Mouse (Mus musculus) cerebellum, postnatal 4 days (tissue): ENCODE measurements around the gene Galnt12.
"Not testable (repeated sequence)": the region's sequence is repeated elsewhere in the genome, so short reads cannot be mapped to it uniquely, and the experiment has no call there.

Experiments
- DNase-seq, 2 experiments: peaks; one replicate each; pipeline ENCODE4 v3.0.0; 2022; ENCODE audit warnings: low spot score in 2 of 2, mixed read lengths in 1 of 2

Gene Galnt12

DNA sequence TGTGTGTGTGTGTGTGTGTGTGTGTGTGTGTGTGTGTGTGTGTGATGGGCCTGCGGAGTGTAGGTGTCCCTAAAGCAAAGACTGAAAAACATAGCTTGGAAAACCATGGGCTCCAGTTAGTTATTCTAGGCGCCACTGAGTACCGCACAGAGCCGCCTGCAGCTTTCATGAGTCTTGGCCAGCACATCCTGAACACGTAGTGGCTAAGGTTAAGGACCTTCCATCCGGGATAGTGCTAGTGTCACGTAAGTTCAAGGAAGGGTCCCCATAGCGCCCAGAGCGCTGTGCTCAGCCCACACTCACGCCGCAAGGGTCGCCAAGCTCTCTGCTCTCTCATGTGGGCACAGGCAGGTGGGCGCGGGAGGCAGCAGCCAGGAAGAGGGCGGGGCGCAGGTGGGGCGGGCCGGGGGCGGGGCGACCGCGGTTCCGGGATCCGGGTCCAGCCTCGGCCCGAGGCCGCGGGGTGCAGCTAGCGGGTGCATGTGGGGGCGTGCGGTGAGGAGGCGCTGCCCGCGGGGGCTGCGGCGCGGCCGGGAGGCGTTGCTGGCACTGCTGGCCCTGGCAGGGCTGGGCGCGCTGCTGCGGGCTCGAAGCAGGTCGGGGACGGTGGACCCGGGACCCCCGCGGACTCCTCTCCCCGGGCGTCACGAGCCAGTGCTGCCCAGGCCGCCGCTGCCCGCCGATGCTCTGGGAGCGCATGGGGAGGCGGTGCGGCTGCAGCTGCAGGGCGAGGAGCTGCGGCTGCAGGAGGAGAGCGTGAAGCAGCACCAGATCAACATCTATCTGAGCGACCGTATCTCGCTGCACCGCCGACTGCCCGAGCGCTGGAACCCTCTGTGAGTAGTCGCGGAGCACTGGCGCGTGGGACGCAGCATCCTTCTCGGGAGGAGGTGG is at the start of gene Galnt12:
Galnt12 (plus strand) TSS at position 417 of the 894 bp plus-strand sequence.
- DNase-seq: peak in 1 of 2 experiments; percentile 20

GRCm38 (mm10) chr4:47043866-47044265 is 47.8 kb upstream of the Galnt12 start:
- no peak for DNase-seq

GRCm38 (mm10) chr4:47046974-47047373 is 44.7 kb upstream of the Galnt12 start:
- DNase-seq: peak in 1 of 2 experiments; percentile 18

DNA sequence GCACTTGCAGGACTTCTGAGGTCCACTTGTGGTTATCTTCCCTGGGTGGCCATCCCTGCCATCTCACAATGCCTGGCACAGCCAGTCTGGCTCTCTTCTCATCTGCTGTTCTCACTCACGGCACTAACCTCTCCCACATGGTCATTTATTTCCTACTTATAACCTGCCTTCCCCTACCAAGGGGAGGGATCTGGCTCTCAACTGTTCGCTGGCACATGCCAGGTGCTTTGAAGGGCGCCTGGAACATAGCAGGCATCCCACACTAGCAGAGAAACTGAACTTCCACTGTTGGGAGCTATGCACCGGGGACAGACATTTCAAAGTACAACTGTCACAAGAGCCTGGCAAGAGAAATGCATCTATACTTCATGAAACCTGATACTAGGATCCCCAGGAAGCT is 43.9 kb upstream of the Galnt12 start:
- DNase-seq: no peak

DNA sequence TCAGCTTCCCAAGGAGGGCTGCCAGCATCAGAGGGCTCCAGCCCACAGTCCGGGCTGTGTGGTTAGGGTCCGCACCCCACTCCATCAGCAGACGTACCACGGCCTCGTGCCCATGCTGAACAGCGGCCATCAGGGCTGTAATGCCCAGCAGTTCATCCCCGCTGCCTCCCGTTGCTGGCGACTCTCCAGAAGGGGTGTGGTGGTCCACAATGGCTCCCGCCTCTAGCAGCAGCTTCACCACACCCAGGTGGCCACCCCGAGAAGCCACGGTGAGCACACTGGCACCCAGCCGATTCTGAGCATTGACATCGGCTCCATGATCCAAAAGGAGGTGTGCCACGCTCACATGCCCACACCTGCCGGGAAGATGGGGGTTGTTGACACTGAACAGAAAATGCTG is 42.5 kb upstream of the Galnt12 start:
- peak in 1 of 2 experiments; percentile 22 for DNase-seq

DNA sequence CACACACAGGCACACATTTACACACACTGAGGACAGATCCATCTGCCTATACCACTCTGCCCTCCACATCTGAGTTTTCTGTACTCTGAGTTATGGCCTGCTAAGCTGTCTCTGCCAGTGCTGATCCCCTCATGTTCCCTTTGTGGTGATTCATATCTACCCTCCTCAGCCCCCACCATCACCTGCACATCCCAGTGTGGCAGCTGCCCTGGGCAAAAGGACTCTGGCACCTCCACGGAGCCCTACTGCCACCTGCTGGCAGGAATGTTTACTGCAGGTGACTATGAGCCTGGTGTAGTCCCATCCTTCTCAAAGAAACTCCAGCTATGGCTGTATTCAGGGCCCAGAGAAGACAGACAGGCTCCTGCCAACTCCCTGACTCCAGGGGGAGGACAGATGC is 41.5 kb upstream of the Galnt12 start:
- peak; percentile 87 to 95 for DNase-seq

DNA sequence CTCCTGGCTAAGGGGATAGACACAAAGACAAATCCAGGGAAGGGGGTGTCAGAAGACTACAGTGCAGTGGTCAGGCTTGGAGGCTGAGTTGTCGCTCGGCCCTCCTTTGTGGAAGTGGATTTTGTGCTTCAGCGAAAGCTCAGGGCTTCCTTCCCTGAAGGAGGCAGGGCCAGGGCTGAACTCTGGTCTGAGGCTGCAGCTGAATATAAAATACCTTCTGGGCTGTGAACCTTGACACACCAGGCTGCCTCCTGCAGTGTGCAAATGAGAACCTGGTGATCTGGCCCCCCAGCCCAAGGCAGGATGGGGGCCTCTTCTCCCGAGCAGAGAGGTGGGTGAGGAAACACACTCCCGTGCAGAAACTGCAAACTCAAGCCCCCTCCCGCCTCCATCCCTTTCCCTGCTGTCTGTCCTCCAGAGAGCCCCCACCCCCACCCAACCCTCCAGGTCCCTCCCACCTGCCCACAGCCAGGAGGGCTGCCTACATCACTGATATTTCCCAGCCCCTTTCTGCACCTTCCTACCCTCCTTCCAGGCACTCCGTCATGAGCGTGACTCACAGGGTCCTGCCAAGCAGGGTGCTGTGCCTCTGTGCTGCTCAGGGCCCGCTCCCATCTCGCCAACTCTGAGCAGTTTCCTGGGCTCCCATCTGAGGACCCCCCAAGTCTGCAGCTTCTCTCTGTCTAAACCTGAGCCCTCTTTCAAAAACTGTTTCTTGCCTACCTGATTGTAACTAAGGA is 40.9 kb upstream of the Galnt12 start:
- no peak for DNase-seq

DNA sequence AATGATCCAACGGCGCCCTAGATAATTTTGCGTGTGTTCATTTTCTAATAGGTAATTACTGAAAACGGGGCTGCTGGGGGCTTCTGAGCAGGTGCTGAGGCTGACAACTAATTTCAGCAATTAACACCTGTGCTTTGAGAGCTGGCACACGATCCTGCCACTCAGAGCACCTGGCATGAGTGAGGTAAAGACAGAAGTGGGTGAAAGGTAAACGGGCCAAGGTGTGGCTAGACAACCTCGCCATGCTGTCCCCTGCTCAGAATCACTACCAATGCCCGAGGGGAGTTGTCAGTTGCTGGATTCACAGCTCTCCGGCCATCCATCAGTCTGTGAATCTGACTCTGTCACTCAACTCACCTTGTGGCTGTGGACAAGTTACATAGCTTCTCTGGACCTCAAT is 39.8 kb upstream of the Galnt12 start:
- no peak for DNase-seq

DNA sequence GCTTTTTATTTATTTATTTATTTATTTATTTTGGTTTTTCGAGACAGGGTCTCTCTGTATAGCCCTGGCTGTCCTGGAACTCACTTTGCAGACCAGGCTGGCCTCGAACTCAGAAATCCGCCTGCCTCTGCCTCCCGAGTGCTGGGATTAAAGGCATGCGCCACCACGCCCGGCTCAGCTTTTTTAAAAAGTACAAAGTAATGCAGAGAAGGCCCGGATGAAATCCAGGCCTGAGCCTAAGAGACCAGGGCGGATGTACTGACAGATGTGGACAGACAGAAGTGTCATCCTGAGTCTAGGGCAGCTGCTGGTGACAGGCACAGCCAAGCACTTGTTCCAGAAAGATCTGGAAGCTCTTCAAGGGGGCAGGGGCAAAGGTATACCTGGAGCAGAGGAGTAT is 36.5 kb upstream of the Galnt12 start:
- not testable (repeated sequence) for DNase-seq

DNA sequence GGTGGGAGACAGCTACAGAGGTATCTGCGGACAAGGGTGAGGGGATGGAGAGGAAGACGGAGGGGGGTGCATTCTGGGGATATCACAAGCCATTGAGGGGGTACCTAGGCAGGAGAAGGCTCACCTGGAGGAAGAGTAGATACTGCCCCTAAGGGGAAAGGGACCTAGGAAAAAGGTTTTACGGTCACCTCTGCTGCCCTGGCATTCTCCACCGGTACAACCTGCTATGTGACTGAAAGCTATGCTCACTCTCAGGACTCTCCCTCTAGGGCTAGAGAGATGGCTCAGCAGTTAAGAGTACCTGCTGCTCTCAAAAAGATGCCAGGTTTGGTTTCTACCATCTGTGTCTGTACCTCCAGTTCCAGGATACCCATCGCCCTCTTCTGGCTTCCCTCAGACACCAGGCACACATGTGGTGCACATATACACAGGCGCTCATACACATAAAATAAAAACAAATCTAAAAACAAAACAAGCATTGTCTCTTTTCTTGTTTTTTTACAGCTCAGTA is 36.1 kb upstream of the Galnt12 start:
- no peak for DNase-seq

DNA sequence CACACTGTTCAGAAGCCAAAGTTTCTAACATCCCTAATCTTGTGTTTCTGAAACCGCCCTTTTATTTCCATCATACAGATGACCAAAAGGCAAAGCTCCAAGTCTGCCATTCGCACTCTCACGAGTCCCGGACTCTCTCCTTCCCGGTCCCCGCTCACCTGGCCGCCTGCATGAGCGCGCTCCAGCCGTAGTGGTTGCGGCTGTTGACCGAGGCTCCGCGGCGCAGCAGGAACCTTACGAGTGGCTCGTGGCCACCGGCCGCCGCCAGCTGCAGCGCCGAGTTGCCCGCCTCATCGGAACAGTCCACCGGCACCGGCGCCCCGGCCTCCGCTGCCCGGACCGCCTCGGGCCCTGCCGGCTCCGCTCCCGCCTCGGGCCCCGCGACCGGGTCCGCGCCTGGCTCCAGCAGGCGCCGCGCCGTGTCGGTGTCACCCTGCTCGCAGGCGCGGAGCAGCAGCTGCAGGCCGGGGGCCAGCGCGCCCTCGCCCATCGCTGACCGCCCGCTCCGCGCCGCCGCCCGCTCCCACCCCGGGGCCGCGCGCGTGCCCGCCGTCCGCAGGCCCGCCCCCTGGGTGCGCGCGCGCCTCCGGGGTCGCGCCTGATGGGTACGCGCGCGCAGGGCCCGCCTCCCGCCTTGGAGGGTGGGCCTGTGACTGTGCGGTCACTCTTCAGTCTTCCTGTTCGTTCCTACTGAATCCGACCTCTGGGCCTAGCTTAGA is 34.8 kb upstream of the Galnt12 start, which contains the start of gene Anks6:
Anks6 (minus strand) TSS at position 637 of the 719 bp plus-strand sequence.
- peak; percentile 52 to 82 for DNase-seq

GRCm38 (mm10) chr4:47057510-47058325 is 34.0 kb upstream of the Galnt12 start:
- DNase-seq: no peak

DNA sequence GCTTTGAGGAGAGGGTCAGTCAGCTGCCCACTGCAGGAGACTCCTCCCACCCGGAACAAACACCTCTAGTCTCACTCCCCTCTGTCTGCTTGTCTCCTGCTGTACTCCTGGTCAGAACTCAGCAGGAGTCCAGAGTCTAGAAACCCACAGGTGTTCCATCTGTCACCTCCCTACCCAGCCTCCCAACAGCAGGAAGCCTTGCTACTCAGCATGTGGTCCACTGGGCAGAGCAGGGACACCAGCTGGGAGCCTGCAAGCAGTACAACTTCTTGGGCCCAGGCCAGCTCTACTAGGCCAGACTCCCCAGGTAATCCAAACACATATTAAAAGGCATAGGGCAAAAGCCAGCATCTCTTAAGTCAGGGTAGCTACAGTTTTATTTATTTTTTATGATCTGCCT is 30.8 kb upstream of the Galnt12 start:
- no peak for DNase-seq

DNA sequence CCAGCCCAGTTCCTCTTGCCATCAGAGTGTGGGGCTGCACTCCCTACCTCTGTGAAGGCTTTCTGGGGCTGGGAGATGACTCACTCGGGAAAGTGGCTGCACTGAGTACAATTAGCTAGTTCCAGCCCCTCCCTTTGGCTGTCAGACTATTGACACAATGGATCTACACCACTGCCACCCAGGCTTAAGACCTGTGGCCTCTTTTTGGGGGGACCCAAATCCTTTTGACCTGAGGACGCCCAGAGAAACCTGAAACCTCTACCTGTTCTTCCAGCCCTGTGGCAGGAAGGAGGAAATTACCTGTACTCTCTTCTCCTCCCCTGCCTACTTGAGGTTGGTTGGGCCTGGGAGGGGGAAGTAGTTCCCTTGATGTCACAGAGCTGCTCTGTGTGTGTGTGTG is 16.7 kb upstream of the Galnt12 start:
- no peak for DNase-seq

DNA sequence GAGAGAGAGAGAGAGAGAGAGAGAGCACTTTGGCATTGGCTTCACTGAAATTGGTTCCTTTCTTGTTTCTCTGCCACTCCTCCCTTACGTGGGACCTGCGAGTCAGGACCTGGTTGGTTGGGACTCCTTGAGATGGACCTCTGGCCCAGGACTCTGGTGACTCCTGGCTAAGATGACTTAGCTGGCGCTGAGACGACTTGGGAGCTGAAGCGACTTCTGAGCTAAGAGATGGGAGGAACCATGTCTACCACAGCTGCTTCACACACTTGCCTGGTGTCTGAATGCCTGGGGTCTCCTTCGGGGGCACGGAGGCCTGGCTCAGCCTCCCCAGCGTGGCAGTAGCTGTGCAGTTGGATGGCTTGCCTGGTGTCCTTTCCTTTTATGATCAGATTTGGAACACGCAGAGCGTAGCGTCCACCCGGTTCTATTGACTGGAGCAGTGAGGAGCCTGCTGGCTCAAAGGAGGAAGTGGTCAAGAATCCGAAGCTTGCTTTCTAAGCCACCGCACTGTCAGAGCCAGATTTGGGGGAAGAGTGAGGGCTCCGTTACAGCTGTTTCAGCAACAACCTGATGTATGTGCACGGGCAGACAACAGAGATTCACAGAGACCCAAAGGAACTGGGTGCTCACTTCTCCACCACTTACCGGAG is 11.6 kb upstream of the Galnt12 start:
- no peak for DNase-seq

GRCm38 (mm10) chr4:47080647-47081010 is 11.1 kb upstream of the Galnt12 start:
- no peak for DNase-seq

- DNase-seq: no peak
Measured at GRCm38 (mm10) chr4:47083824-47084223, 7.9 kb upstream of the Galnt12 start.

GRCm38 (mm10) chr4:47088671-47089070 is 3.0 kb upstream of the Galnt12 start:
- no peak for DNase-seq

DNA sequence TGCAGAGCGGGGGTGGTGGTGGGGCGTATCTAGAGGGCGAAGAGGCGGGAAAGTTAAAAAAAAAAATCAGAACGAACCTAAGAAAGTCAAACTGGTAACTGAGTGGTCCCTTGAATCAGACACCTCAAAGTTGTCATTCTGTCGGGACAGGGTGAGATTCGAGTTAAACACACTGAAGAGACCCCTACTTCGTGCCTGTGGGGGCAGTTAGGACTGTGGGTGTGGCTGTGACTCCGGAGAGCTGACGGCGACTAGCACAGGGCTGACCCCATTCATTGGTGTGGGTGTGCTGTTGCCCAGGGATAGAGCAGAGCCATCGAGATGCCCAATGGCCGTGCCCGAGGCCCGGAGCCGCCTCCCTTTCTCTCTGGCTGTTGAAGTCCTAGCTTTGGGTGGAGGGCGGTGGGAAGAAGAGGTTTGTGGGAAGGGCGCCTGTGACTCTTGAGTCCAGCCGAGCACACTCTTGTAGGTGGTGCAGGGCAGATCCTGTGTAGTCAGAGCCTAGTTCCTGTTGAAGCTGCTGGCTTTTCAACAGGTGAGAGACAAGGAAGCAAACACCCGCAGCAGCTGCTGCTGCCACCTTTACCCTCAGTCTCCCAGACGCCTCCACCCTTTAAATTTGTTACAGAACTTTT is 795 bp downstream of the Galnt12 start:
- no peak for DNase-seq

DNA sequence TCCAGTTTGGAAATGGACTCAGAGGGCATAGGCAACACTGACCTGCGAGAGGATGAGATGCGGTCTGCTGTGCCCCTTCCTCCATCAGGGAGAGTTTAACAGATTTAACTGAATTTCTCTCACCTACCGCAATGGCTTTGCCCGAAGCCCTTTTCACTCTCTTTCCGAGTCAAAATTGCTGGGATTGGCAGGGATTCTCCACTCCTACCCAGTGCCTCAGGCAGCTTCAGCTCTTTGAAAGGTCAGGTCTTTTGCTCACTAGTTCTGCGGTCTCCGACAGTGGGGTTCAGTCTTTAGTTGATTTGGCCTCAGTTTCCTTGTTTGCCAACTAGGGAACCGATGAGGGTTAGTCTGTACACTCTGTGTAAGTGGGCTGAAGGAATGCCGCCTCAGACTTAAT is 1.5 kb downstream of the Galnt12 start:
- DNase-seq: no peak
